Mouse (Mus musculus) liver, adult 2 months (tissue): ENCODE results near the gene Rnaset2a.

ENCODE experiments used
- CTCF ChIP-seq: fragments of 200-500 bp; IDR thresholded peaks from 2 replicates; pipeline ENCODE4 v1.5.1; 2011; ENCODE audit warnings: low read depth, low read length, control low read depth
- POLR2A ChIP-seq: fragments of 200-500 bp; IDR thresholded peaks from 2 replicates; pipeline ENCODE4 v1.6.1; 2011; ENCODE audit warnings: low read length, control low read depth; ENCODE audit not compliant: insufficient read depth; ENCODE audit errors: extremely low read depth

DNA sequence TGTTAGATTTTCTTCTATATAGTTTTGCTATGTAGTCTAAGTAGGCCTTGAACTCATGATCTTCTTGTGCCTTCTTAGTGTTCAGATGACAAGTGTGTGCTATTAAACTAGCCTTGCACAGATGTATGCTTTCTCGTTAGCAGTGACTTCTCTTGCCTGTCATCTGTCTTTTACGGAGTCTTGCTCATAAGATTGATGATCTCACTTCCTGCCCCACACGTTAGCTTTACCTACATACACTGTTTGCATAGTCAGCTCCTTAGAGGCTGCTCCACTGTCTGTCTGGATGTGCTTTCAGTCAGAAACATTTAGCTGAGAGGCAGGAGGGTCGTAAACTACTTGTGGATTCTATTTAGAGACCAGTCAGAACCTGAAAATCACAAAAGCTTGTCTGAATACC, 23.2 kb upstream of the Rnaset2a start:
- TF ChIP-seq CTCF (no peak), POLR2A (no peak)
